Mouse (Mus musculus) spleen, adult 2 months (tissue): ENCODE results near the gene Tceanc. TPM values are rescaled to one million over a fixed set of nuclear protein-coding genes. Genes with fewer than 3 reads are reported as not detected.

Experiments
- DNase-seq, 2 experiments: peaks; one replicate each; pipeline versions ENCODE4 v3.0.0 to v3.0.0-alpha.2; 2012 to 2021; ENCODE audit warnings: low spot score in 2 of 2, low read depth in 1 of 2
- H3K27ac ChIP-seq: fragments of 200-500 bp; 2 replicates; pipeline ENCODE4 v1.5.1; 2012; ENCODE audit warnings: low read length, inconsistent platforms; ENCODE audit not compliant: insufficient read depth
- H3K27me3 ChIP-seq: fragments of 200-500 bp; 2 replicates; pipeline ENCODE4 v1.6.1; 2012; ENCODE audit warnings: mild to moderate bottlenecking, moderate library complexity, low read length, inconsistent platforms; ENCODE audit not compliant: control insufficient read depth, insufficient read depth
- H3K36me3 ChIP-seq: fragments of 200-500 bp; 2 replicates; pipeline ENCODE4 v1.6.1; 2012; ENCODE audit warnings: mild to moderate bottlenecking, low read length, inconsistent platforms; ENCODE audit not compliant: control insufficient read depth, insufficient read depth
- H3K4me1 ChIP-seq: fragments of 200-500 bp; 2 replicates; pipeline ENCODE4 v1.6.1; 2011; ENCODE audit warnings: inconsistent platforms; ENCODE audit not compliant: control insufficient read depth, insufficient read depth, insufficient read length
- H3K4me3 ChIP-seq: fragments of 200-500 bp; 2 replicates; pipeline ENCODE4 v1.5.1; 2011; ENCODE audit warnings: mild to moderate bottlenecking, inconsistent platforms; ENCODE audit not compliant: insufficient read depth, insufficient read length; ENCODE audit errors: extremely low read depth
- CTCF ChIP-seq: fragments of 200-500 bp; IDR thresholded peaks from 2 replicates; pipeline ENCODE4 v1.5.1; 2011; ENCODE audit warnings: mild to moderate bottlenecking, inconsistent platforms; ENCODE audit not compliant: insufficient read depth, insufficient read length, insufficient replicate concordance; ENCODE audit errors: extremely low read depth
- POLR2A ChIP-seq: fragments of 200-500 bp; IDR thresholded peaks from 2 replicates; pipeline ENCODE4 v1.6.1; 2011; ENCODE audit warnings: low read depth, low read length, inconsistent platforms
- whole genome bisulfite sequencing: fragments of 180-500 bp; shearing (Covaris S2); methylation state at CpG from one replicate; pipeline ENCODE4 v1.1.7; 2018; 5-methylcytosine and 5-hydroxymethylcytosine counted together
- polyA plus RNA-seq: library from polyadenylated mRNA; depleted of rRNA; stranded (reverse); fragments of >200 nt; gene quantifications from 2 replicates; pipeline ENCODE4 v1.2.3, GENCODE M21; 2012; rRNA removed

Tceanc gene
- polyA plus RNA-seq: 0.68 and 1.00 TPM in 2 replicates

GRCm38 (mm10) chrX:166518345-166518744, at the start of gene Tceanc:
Gene Tceanc (minus strand): TSS chrX:166518567.
- H3K36me3 ChIP-seq: no peaks in the 10 kb centered on the region
- H3K4me1 ChIP-seq: no peaks in the 10 kb centered on the region
- WGBS: 86% methylated on average over 16 of the region's 16 CpGs
- no peak within 1 kb of the TSS for H3K4me3 ChIP-seq
- no peak for DNase-seq
- no peaks in the 10 kb centered on the region for H3K27me3 ChIP-seq
- TF ChIP-seq POLR2A: no peak
- no peak for TF ChIP-seq CTCF
- H3K27ac ChIP-seq: no peak within 1 kb of the TSS

DNA sequence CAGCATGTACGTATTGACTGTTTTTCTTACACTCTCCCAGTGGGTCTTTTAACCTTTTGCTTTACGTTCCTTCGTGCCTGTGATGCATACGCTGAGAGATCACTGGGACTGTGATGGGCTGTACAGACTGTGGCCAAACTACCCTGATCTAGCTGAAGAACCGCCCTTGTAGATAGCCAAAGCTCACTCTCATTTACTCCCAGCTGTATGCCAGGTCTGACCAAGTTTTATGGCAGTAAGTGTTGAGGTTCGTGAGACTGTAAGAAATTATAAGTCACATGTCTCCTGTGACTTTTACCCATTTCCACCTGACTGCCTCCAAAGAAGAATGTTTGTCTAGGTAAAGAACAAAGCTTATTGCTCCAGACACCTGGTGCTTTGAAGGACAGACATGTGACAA, 47.6 kb upstream of the Tceanc start:
- TF ChIP-seq POLR2A: no peak
- no peak for TF ChIP-seq CTCF
- DNase-seq: no peak
- Histone ChIP-seq H3K27me3 (no peaks in the 10 kb centered on the region), H3K27ac (no peak overlapping the region), H3K4me3 (no peak overlapping the region), H3K4me1 (no peaks in the 10 kb centered on the region), H3K36me3 (no peaks in the 10 kb centered on the region)
- 89% methylated on average over 6 of the region's 6 CpGs for WGBS

DNA sequence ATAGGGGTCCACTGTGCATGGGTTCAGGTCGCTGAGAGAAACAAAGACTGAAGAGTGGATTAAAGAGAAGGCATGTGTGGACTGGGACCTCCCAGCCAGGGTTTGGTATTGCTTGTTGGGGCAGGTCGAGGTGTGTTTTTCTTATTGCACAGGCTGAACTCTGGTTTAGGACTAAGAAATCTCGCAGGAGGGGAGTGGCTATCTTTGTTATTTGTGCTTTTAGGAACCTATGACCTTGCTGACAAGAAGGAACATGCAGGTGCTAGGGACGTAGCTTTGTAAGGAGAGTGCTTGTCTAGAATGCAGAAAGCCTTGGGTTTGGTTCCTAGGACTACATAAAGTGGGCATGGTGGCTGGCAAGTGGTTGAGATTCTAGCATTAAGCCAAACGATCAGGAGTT, 47.0 kb upstream of the Tceanc start:
- Histone ChIP-seq H3K27ac (no peak overlapping the region), H3K4me1 (no peaks in the 10 kb centered on the region), H3K4me3 (no peak overlapping the region), H3K27me3 (no peaks in the 10 kb centered on the region), H3K36me3 (no peaks in the 10 kb centered on the region)
- TF ChIP-seq CTCF (no peak), POLR2A (no peak)
- WGBS: 79% methylated on average over 5 of the region's 5 CpGs
- DNase-seq: no peak

DNA sequence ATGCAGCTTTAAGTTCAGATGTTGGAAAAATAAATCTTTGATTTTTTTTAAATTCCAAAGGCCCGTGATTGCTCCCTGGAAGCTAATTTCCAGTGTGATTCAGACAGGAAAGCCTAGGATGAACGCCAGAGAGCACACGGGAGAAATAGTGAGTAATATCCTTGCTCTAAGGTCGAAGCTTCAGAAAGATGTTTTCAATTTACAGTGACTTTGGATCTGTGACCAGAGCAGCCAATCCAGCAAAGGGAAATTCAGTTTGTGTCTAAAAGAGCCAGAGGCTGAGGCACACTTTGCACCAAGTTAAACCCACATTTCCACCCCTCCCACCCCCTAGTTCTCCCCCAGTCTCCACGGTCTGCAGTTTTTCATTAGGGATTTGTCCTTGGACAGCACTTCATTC, 46.5 kb upstream of the Tceanc start:
- H3K27me3 ChIP-seq: no peaks in the 10 kb centered on the region
- no peaks in the 10 kb centered on the region for H3K4me1 ChIP-seq
- no peak overlapping the region for H3K27ac ChIP-seq
- H3K4me3 ChIP-seq: no peak overlapping the region
- TF ChIP-seq CTCF (no peak), POLR2A (no peak)
- H3K36me3 ChIP-seq: no peaks in the 10 kb centered on the region
- WGBS: 86% methylated on average over 5 of the region's 5 CpGs
- DNase-seq: no peak

GRCm38 (mm10) chrX:166559333-166559732, 41.0 kb upstream of the Tceanc start:
- Histone ChIP-seq H3K4me1 (no peaks in the 10 kb centered on the region), H3K27ac (no peak overlapping the region), H3K27me3 (no peaks in the 10 kb centered on the region), H3K4me3 (no peak overlapping the region), H3K36me3 (no peaks in the 10 kb centered on the region)
- DNase-seq: no peak
- TF ChIP-seq POLR2A (no peak), CTCF (no peak)
- 74% methylated on average over 3 of the region's 3 CpGs for WGBS

- WGBS: 88% methylated on average over 7 of the region's 7 CpGs
- no peaks in the 10 kb centered on the region for H3K36me3 ChIP-seq
- no peak for TF ChIP-seq CTCF
- TF ChIP-seq POLR2A: no peak
- DNase-seq: no peak
- no peak overlapping the region for H3K27ac ChIP-seq
- H3K27me3 ChIP-seq: no peaks in the 10 kb centered on the region
- H3K4me3 ChIP-seq: no peak overlapping the region
- no peaks in the 10 kb centered on the region for H3K4me1 ChIP-seq
Observed at GRCm38 (mm10) chrX:166552355-166552754, 34.0 kb upstream of the Tceanc start.

GRCm38 (mm10) chrX:166546495-166546894, 28.1 kb upstream of the Tceanc start:
- no peak for DNase-seq
- no peak for TF ChIP-seq POLR2A
- TF ChIP-seq CTCF: no peak
- WGBS: 82% methylated on average over 2 of the region's 2 CpGs

More at GRCm38 (mm10) chrX:166546495-166546894, 28.1 kb upstream of the Tceanc start:
- H3K4me1 ChIP-seq: no peaks in the 10 kb centered on the region
- H3K27ac ChIP-seq: no peak overlapping the region
- H3K36me3 ChIP-seq: no peaks in the 10 kb centered on the region
- no peaks in the 10 kb centered on the region for H3K27me3 ChIP-seq
- no peak overlapping the region for H3K4me3 ChIP-seq
